Mouse (Mus musculus): Measurements from ENCODE around the gene Mogs. TPM values are rescaled to one million over a fixed set of nuclear protein-coding genes. Genes with fewer than 3 reads are reported as not detected.

Mogs gene
- polyA plus RNA-seq, 1 experiment from 2014 or later: 34.9 TPM

- WGBS: 38% methylated on average over 4 of the region's 4 CpGs
- Histone ChIP-seq H3K27me3 (ENCODE audit: insufficient read depth, low read length) (no peaks in the 10 kb centered on the region), H3K9ac (replicated peaks; ENCODE audit: low read length) (peak overlapping the region; percentile 73; the same call in 1 of the 2 replicates), H3K36me3 (ENCODE audit: insufficient read depth, low read length) (no peaks in the 10 kb centered on the region), H3K4me1 (ENCODE audit: insufficient read depth, low read length) (peaks cover 29% of the 10 kb centered on the region), H3K4me2 (replicated peaks; ENCODE audit: low read depth, low read length) (peak overlapping the region; percentile 66), H3K27ac (ENCODE audit: low read length) (no peak overlapping the region), H3K9me3 (ENCODE audit: low read length) (no peaks in the 10 kb centered on the region), H3K4me3 (ENCODE audit: low read length) (peak overlapping the region; percentile 39; the same call in 1 of the 2 replicates)
- ATAC-seq (ENCODE audit: low FRiP score, low TSS enrichment): no peak
Observed at GRCm38 (mm10) chr6:83141636-83142035, 26.3 kb downstream of the Mogs start.

- Histone ChIP-seq H3K4me3 (ENCODE audit: low read length) (peak overlapping the region; percentile 39), H3K9me3 (ENCODE audit: low read length) (no peaks in the 10 kb centered on the region), H3K9ac (replicated peaks; ENCODE audit: low read length) (peak overlapping the region; percentile 73), H3K4me1 (ENCODE audit: insufficient read depth, low read length) (peaks cover 29% of the 10 kb centered on the region), H3K4me2 (replicated peaks; ENCODE audit: low read depth, low read length) (peak overlapping the region; percentile 66), H3K27me3 (ENCODE audit: insufficient read depth, low read length) (no peaks in the 10 kb centered on the region), H3K27ac (ENCODE audit: low read length) (no peak overlapping the region), H3K36me3 (ENCODE audit: insufficient read depth, low read length) (peaks cover 4% of the 10 kb centered on the region; the same call in 1 of the 2 replicates)
- ATAC-seq (ENCODE audit: low FRiP score, low TSS enrichment): no peak
- WGBS: 5% methylated on average over 41 of the region's 41 CpGs
Observed at GRCm38 (mm10) chr6:83142211-83142731, 27.0 kb downstream of the Mogs start.

GRCm38 (mm10) chr6:83142886-83143285 lies 27.6 kb downstream of the Mogs start:
- Histone ChIP-seq H3K36me3 (ENCODE audit: insufficient read depth, low read length) (peaks cover 10% of the 10 kb centered on the region), H3K4me2 (replicated peaks; ENCODE audit: low read depth, low read length) (0 out of 2 replicates have a peak overlapping the region, but pooled peaks have one; percentile 66), H3K4me3 (ENCODE audit: low read length) (no peak overlapping the region), H3K9me3 (ENCODE audit: low read length) (no peaks in the 10 kb centered on the region), H3K4me1 (ENCODE audit: insufficient read depth, low read length) (peaks cover 30% of the 10 kb centered on the region), H3K27ac (ENCODE audit: low read length) (no peak overlapping the region), H3K9ac (replicated peaks; ENCODE audit: low read length) (no peak overlapping the region; the same call in 1 of the 2 replicates), H3K27me3 (ENCODE audit: insufficient read depth, low read length) (no peaks in the 10 kb centered on the region)
- ATAC-seq (ENCODE audit: low FRiP score, low TSS enrichment): no peak
- WGBS: 59% methylated on average over 11 of the region's 11 CpGs

- H3K9me3 ChIP-seq (ENCODE audit: low read length): no peaks in the 10 kb centered on the region
- no peak overlapping the region for H3K9ac ChIP-seq (replicated peaks; ENCODE audit: low read length)
- H3K36me3 ChIP-seq (ENCODE audit: insufficient read depth, low read length): peaks cover 28% of the 10 kb centered on the region
- H3K4me1 ChIP-seq (ENCODE audit: insufficient read depth, low read length): peaks cover 17% of the 10 kb centered on the region
- no peak overlapping the region for H3K4me2 ChIP-seq (replicated peaks; ENCODE audit: low read depth, low read length)
- 71% methylated on average over 2 of the region's 2 CpGs for WGBS
- no peaks in the 10 kb centered on the region for H3K27me3 ChIP-seq (ENCODE audit: insufficient read depth, low read length)
- no peak for ATAC-seq (ENCODE audit: low FRiP score, low TSS enrichment)
- no peak overlapping the region for H3K27ac ChIP-seq (ENCODE audit: low read length)
- no peak overlapping the region for H3K4me3 ChIP-seq (ENCODE audit: low read length)
Observed at GRCm38 (mm10) chr6:83145209-83145608, 29.9 kb downstream of the Mogs start.

- H3K9ac ChIP-seq (replicated peaks; ENCODE audit: low read length): no peak overlapping the region
- no peaks in the 10 kb centered on the region for H3K9me3 ChIP-seq (ENCODE audit: low read length)
- H3K36me3 ChIP-seq (ENCODE audit: insufficient read depth, low read length): peaks cover 28% of the 10 kb centered on the region
- H3K4me3 ChIP-seq (ENCODE audit: low read length): no peak overlapping the region
- H3K4me1 ChIP-seq (ENCODE audit: insufficient read depth, low read length): peaks cover 17% of the 10 kb centered on the region
- WGBS: 56% methylated on average over 8 of the region's 9 CpGs
- H3K4me2 ChIP-seq (replicated peaks; ENCODE audit: low read depth, low read length): no peak overlapping the region
- no peaks in the 10 kb centered on the region for H3K27me3 ChIP-seq (ENCODE audit: insufficient read depth, low read length)
- ATAC-seq (ENCODE audit: low FRiP score, low TSS enrichment): no peak
- H3K27ac ChIP-seq (ENCODE audit: low read length): no peak overlapping the region; the same call in 1 of the 2 replicates
Observed at GRCm38 (mm10) chr6:83145805-83146204, 30.5 kb downstream of the Mogs start.

- no peak overlapping the region for H3K27ac ChIP-seq (ENCODE audit: low read length)
- WGBS: 44% methylated on average over 7 of the region's 7 CpGs
- no peak overlapping the region for H3K4me2 ChIP-seq (replicated peaks; ENCODE audit: low read depth, low read length)
- H3K4me3 ChIP-seq (ENCODE audit: low read length): no peak overlapping the region
- no peak overlapping the region; the same call in 1 of the 2 replicates for H3K9ac ChIP-seq (replicated peaks; ENCODE audit: low read length)
- no peaks in the 10 kb centered on the region for H3K9me3 ChIP-seq (ENCODE audit: low read length)
- ATAC-seq (ENCODE audit: low FRiP score, low TSS enrichment): 0 out of 2 replicates have a peak, but pooled peaks have one; percentile 20
- peaks cover 41% of the 10 kb centered on the region for H3K36me3 ChIP-seq (ENCODE audit: insufficient read depth, low read length)
- H3K4me1 ChIP-seq (ENCODE audit: insufficient read depth, low read length): peaks cover 9% of the 10 kb centered on the region
- no peaks in the 10 kb centered on the region for H3K27me3 ChIP-seq (ENCODE audit: insufficient read depth, low read length)
Observed at GRCm38 (mm10) chr6:83147280-83147679, 32.0 kb downstream of the Mogs start.

- no peaks in the 10 kb centered on the region; the same call in 1 of the 2 replicates for H3K27me3 ChIP-seq (ENCODE audit: insufficient read depth, low read length)
- no peak overlapping the region for H3K4me3 ChIP-seq (ENCODE audit: low read length)
- H3K9me3 ChIP-seq (ENCODE audit: low read length): no peaks in the 10 kb centered on the region
- H3K27ac ChIP-seq (ENCODE audit: low read length): no peak overlapping the region
- H3K9ac ChIP-seq (replicated peaks; ENCODE audit: low read length): no peak overlapping the region
- 45% methylated on average over 8 of the region's 8 CpGs for WGBS
- ATAC-seq (ENCODE audit: low FRiP score, low TSS enrichment): no peak
- H3K4me1 ChIP-seq (ENCODE audit: insufficient read depth, low read length): peaks cover 22% of the 10 kb centered on the region
- H3K36me3 ChIP-seq (ENCODE audit: insufficient read depth, low read length): peaks cover 42% of the 10 kb centered on the region
- no peak overlapping the region for H3K4me2 ChIP-seq (replicated peaks; ENCODE audit: low read depth, low read length)
Observed at GRCm38 (mm10) chr6:83151721-83152120, 36.4 kb downstream of the Mogs start.

- ATAC-seq (ENCODE audit: low FRiP score, low TSS enrichment): no peak
- Histone ChIP-seq H3K4me3 (ENCODE audit: low read length) (no peak overlapping the region), H3K36me3 (ENCODE audit: insufficient read depth, low read length) (peaks cover 31% of the 10 kb centered on the region), H3K4me2 (replicated peaks; ENCODE audit: low read depth, low read length) (no peak overlapping the region), H3K27me3 (ENCODE audit: insufficient read depth, low read length) (no peaks in the 10 kb centered on the region; the same call in 1 of the 2 replicates), H3K9ac (replicated peaks; ENCODE audit: low read length) (no peak overlapping the region), H3K4me1 (ENCODE audit: insufficient read depth, low read length) (peaks cover 16% of the 10 kb centered on the region), H3K9me3 (ENCODE audit: low read length) (no peaks in the 10 kb centered on the region), H3K27ac (ENCODE audit: low read length) (no peak overlapping the region)
- WGBS: 86% methylated on average over 12 of the region's 12 CpGs
Observed at GRCm38 (mm10) chr6:83153038-83153437, 37.7 kb downstream of the Mogs start.

GRCm38 (mm10) chr6:83153485-83153884 lies 38.2 kb downstream of the Mogs start:
- Histone ChIP-seq H3K9me3 (ENCODE audit: low read length) (no peaks in the 10 kb centered on the region), H3K27me3 (ENCODE audit: insufficient read depth, low read length) (no peaks in the 10 kb centered on the region; the same call in 1 of the 2 replicates), H3K9ac (replicated peaks; ENCODE audit: low read length) (no peak overlapping the region), H3K4me3 (ENCODE audit: low read length) (no peak overlapping the region), H3K27ac (ENCODE audit: low read length) (no peak overlapping the region), H3K4me2 (replicated peaks; ENCODE audit: low read depth, low read length) (no peak overlapping the region), H3K36me3 (ENCODE audit: insufficient read depth, low read length) (peaks cover 30% of the 10 kb centered on the region), H3K4me1 (ENCODE audit: insufficient read depth, low read length) (peaks cover 16% of the 10 kb centered on the region)
- ATAC-seq (ENCODE audit: low FRiP score, low TSS enrichment): no peak
- 69% methylated on average over 5 of the region's 5 CpGs for WGBS

GRCm38 (mm10) chr6:83155552-83156238 lies 40.4 kb downstream of the Mogs start:
- WGBS: 7% methylated on average over 23 of the region's 23 CpGs
- peaks cover 5% of the 10 kb centered on the region for H3K27me3 ChIP-seq (ENCODE audit: insufficient read depth, low read length)
- H3K27ac ChIP-seq (ENCODE audit: low read length): no peak overlapping the region
- H3K36me3 ChIP-seq (ENCODE audit: insufficient read depth, low read length): peaks cover 14% of the 10 kb centered on the region; the same call in 1 of the 2 replicates
- H3K4me1 ChIP-seq (ENCODE audit: insufficient read depth, low read length): peaks cover 16% of the 10 kb centered on the region
- no peaks in the 10 kb centered on the region for H3K9me3 ChIP-seq (ENCODE audit: low read length)
- H3K9ac ChIP-seq (replicated peaks; ENCODE audit: low read length): peak overlapping the region; percentile 58
- H3K4me2 ChIP-seq (replicated peaks; ENCODE audit: low read depth, low read length): peak overlapping the region; percentile 92
- peak; percentile 1 for ATAC-seq (ENCODE audit: low FRiP score, low TSS enrichment)
- peak overlapping the region; percentile 62 for H3K4me3 ChIP-seq (ENCODE audit: low read length)
